Mouse (Mus musculus) thymus, postnatal 14 days (tissue): ENCODE data around the gene Rab31.
A peak's percentile ranks its signal among the peaks of the same experiment; 100 is the strongest.

ENCODE experiments used
- DNase-seq: peaks from one replicate; pipeline ENCODE4 v3.0.0; 2021

Rab31 gene

DNA sequence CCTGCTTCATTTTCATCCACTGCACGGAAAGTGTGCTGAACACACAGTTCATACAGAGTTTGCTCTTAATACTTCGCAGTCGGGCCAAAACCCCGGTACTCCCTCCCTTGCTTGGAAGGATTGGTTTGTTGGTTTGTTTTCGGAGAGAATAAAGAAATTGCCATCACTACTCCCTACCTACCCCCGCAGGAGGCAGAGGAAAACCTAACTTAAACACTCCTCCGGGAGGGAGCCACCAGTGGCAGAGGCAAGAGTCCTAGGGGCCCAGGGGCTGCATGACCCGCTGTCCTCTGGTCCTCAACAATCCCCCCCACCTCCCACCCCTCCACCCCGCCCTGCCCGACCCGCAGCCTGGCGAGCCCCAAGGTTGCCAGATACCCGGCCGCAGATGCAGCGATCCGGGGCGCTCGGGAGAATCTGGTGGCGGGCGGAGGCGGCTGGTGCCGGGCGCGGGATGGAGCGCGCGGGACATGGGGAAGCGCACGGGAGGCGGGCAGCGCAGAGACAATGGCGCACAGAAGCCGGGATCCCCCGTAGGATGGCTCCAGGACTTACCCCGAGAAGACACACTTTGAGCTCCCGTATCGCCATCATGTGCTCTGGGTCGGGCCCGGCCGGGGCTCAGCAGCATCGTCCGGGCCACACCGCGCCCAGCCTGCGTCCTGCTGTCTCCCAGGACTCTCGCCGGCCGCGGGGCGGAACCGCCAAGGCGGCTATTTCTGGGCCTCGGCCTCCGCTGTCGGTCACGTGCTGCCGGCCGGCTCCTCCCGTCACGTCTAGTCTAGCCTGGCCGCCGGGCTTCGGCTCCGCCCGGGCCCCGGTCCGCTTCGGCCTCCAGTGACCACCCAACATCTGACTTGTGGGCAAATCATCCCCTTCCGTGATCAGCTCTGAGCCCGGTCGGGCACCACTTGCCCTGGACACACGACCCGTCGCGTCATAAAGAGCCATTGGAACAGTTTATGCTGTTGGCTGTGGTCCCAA, at the start of gene Rab31:
Gene Rab31, minus strand, starts transcription at position 802 of the 984 bp plus-strand sequence.
- no peak for DNase-seq

DNA sequence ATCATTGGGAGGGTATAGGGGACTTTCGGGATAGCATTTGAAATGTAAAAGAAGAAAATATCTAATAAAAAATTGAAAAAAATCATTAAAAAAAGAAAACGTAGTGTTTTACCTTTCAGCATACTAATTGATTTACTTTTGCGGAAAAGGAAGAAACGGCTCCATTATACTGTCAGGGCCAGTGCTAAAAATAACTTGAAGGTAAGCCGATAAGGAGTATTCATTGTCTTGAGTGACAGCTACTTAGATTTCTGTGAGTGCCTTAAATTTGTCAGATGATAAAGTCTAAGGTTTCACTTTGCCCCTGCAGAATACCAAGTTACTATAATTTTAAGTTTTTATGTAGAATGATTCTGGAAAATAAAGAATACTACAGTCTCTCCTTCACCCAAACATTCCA, 47.6 kb upstream of the Rab31 start:
- no peak for DNase-seq

DNA sequence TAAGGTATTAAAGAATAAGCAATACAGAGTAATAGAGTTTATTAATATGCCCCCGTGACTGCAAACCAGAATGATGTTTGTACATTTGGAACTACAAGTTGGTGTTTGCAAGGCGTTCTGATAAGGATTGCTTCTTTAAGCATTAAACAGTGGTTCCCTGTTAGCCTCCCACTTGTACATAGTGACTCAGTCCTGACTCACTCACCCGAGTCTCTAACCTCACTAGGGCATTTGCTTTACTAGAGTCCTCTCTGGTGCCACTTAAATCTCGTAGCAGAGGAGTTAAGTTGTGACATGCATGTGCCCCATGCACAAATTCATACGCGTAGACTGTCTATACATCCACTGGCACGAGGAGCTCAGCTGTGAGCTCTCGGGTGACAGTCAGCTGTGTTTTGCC, 41.2 kb upstream of the Rab31 start:
- no peak for DNase-seq

DNA sequence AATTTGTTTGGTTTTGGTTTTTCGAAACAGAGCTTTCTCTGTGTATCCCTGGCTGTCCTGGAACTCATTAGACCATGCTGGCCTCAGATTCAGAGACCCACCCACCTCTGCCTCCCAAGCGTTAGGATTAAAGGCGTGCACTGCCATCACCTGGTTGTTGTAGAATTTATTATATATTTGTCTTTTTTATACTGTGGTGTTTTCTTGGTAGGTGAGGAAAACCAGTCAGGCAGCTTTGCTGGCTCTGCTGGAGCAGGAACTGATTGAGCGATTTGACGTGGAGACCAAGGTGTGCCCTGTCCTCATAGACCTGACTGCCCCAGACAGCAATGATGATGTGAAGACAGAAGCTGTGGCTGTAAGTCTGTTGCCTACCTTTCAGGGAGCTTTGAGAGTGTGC, 38.5 kb upstream of the Rab31 start:
- DNase-seq, result no peak

DNA sequence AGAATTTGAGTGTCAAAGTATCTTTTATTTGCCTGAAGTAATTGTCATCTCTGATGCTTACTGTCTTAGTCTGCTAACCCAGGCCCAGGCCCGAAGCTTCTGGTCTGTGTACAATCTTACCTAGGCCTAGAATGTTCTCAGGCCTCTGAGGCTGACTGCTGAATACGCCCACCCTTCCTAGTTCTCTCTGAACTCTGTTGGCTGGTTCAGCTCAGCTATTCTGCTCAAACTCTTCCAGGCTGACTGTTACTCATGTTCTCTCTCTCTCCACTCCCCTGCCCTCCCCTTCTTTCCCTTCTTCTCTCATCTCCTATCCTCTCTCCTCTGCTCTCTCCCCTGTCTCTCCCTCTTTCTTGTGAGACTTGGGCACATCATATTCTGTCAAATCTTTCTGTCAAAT, 33.9 kb upstream of the Rab31 start:
- DNase-seq, result no peak

DNA sequence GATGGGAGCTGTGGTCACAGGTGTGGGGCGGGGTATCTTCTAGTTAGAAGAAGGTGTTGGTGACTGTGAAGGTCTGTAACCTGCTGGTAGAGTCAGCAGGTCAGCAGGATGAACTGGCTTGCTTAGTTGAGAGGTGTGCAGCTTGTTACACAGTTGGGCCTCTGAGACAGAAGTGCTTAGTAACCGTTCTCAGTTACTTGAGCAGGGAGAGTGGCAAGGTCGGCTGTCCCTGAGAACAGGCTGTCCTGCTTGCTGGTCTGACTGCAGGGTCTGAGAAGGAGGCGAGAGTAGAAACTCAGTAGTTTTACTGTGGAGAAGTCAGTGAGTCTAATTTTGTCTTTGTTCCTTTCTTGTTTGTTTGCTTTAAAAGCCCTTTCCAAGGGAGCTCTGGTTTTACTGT, 33.4 kb upstream of the Rab31 start:
- no peak for DNase-seq

DNA sequence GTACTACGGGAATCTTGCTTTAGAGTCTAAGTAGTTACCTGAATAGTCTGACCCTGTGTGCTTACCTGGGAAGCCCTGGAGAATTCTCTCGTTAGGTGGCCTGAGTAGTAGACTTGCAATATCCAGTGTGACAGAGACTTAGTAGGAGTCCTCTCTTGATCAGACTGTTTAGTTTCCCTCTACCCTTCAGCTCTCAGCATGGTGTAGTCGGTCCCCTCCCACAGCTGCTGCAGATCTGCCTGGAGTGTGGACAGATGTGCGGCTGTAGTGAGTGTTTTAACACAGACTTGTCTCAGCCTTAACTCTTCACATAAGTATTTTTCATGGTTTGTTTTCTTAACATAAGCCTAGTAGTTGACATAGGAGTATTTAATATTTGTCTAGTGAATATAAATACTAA, 29.5 kb upstream of the Rab31 start:
- DNase-seq, result no peak

DNA sequence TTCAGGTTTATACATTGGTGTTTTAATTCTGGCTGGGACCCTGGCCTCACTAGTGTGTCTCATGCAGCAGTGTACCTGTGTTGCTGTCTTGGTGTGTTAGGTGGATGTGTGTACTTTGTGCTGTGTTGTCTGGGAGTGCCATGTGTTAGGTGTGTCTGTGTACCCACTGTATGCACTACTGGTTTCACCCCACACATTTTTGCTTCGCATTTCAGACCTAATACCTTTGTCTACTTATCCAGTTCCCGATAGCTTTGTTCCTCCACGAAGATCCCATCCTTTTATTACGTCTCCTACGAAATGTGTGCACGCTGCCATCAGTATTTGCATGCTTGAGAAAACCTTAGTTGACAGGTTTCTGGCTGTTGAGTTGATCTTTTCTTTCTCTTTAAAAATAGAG, 27.9 kb upstream of the Rab31 start:
- no peak for DNase-seq

DNA sequence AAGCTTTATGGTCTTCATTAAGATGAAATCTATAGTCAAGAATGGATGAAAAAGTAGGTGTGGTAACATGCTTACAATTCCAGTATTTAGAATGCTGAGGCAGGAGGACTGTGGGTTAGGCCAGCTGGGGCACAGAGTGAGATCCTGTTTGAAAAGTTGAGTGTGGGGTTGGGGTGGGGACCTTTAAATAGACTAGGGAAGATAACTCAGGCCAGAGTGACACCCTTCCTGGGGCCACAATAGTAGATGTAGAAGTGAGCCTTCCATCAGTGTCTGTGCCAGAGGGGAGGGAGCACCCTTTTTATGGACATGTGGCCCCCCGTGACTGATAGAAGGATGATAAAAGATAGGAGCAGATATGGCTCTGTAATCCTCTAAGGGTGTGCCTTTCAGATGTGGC, 26.8 kb upstream of the Rab31 start:
- DNase-seq, result no peak

DNA sequence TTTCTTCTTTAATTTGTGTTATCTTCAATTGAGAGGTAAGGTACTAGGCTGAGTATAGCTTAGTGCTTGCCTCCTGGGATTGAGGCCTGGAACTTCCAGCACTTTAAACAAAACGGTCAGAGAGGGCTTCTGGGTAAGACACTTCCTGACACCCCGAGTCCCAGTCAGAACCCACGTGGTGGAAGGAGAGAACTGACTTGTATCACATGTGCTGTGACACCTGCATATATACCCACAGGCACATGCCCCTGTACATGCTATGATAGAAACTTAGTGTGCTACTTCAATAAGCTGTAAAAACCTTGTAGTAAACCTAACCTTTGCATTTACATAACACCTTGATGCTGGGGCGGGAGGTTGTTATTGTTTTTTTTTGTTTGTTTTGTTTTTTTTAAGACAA, 25.9 kb upstream of the Rab31 start:
- peak; percentile 55 for DNase-seq

DNA sequence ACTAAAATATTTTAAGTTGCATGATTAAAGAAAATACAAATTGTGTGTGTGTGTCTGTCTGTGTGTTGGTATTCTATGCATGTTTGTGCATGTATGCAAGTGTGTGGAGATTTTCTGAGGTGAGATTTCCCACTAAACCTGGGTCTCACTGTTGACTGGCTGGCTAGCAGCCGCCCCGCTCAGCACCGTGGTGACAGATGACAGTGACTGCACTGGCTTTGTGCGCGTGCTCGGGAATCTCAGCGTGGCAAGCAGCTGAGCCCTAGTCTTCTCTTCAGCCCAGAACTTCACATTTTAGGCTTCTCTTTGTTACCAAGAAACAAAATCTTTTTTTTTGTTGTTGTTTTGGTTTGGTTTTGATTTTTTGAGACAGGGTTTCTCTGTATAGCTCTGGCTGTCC, 23.5 kb upstream of the Rab31 start:
- DNase-seq, result no peak

DNA sequence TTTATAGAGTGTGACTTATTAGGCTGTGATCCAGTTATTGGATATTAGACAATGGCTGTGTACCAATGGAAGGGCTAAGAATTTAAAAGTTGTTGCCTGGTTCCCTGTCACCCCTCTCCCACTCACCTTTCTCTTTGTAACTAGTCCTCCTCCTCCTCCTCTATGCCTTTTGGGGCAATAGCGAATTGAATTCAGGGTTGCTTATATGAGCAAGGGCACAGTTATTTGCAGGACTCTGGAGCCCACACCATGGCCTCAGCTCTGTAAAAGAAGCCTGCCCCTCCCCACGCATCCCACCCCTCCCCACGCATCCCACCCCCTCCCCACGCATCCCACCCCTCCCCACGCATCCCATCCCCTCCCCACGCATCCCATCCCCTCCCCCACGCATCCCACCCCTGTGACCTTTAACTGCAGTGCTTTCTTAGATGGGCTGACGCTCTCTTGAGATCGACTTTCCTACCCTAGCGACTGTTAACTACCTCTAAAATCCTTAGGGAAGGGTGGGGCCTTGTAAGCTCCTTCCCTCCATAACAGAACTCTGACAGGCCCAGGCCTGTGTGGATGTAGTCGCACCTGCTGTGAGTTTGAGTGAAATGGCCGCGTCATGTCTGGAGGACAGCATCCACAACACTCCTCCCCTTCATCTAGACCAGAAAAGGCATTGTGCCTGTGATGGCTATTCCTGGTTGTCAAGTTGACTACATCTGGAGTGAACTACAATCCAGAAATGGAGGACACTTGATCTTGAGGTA, 21.7 kb upstream of the Rab31 start:
- DNase-seq, result no peak

DNA sequence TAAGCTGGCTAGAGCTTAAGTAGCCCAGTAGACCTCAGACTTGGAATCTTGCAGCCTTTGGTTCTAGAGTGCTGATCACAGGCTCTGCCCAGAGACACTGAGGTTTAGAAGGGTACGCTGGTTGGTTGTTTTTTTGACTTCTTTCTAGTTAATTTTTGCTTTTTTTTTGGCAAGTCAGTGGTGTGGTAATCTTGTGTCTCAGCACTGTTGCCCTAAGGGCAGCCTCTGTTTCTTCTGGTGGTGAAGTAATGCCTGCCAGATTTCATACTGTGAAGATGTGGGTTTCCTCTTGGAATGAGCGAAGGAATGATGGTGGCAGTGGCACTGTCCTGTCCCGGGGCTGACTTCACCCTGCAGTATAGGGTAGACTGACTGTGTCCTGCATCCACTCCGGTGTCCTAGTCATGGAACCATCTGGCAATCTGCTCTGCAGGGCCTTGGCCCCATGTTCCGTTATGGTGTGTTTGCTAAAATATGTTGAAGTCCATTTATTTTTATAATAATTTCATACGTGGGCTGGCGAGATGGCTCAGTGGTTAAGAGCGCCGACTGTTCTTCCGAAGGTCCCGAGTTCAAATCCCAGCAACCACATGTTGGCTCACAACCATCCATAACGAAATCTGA, 20.9 kb upstream of the Rab31 start:
- no peak for DNase-seq

DNA sequence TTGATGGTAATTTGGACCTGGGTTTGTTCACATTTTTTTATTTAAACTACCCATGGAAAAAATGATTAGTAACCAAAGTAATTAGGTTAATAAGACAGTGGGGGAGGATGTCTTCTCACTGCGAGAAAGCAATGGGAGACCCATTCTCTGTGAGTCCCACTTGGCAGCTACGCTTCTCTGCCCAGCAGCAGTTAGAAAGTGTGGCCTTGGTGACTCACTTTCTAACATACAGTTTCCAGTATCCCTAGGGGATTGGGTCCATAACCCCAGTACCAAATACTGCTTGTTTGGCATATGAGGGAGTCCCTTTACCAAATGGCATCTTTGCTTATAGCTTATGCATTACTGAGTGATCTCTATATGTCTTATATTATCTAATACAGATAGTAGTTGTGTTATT, 18.6 kb upstream of the Rab31 start:
- DNase-seq, result no peak

DNA sequence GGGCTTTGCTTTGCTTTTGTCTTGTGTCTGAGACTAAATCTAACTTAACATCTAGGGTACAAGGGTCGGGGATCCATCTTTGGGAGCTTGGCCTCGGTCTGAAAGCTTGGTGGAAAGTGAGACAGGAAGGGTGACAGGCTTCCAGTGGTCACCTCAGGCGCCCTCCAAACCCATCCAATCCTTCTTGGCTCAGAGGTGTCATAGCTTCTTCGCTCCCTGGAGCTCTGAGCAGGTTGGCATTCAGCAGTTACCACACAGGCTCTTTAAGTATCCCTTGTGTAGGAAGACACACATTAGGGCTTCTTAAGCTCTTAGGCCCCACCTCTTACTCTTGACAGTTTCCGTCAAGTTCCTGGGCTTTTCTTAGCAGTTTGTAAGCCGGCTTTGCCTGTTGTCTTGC, 17.0 kb upstream of the Rab31 start:
- DNase-seq, result no peak

DNA sequence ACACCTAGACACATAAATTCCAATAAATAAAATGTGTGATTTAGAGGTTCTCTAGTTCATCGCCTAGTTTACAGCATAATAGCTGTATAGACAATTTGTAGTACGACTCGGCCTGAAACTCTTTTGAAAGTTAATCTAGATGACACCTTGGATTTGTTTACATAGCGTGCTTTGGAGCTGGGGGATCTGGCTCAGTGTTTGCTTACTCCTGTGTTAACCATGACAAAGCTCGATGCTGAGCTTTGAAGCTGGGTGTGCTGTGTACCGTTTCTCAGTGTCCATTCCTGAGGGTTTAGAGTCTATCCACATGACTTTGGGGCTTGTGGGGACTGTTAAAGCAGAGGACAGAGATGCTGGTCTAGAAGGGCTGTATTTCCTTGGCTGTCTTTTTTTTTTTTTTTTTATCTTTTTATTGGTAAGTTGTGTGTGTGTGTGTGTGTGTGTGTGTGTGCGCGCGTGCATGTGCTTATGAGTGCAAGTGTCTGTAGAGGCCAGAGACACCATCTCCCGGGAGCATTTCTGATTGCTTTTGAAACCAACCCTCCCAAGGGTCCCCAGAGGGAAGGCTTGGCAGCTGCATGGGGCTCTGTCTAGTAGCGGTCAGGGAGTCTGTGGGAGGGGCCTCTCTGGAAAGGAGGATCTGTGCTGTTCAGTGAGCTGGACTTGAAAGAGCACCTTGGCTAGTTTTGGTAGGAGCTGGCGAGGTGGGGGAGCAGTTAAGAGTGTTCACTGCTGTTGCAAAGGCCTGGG, 16.2 kb upstream of the Rab31 start:
- no peak for DNase-seq

DNA sequence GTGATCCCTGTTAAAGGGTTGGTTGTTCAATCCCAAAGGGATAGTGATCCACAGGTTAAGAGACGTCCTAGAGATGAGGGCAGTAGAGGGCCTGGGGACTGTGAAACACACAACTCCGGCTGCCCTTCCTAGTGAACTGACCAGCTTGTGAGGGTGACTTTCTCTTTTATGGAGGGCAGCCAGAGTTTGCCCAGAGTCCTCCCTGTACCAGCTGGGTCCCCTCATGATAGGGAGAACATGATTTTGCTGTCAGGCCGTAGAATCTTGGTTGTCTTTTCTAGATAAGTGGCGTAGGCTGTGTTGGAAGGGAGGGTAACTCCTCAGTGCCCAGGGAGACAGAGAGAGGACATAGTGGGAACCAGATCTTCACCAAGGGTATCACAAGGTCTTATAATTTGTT, 14.7 kb upstream of the Rab31 start:
- DNase-seq, result no peak

DNA sequence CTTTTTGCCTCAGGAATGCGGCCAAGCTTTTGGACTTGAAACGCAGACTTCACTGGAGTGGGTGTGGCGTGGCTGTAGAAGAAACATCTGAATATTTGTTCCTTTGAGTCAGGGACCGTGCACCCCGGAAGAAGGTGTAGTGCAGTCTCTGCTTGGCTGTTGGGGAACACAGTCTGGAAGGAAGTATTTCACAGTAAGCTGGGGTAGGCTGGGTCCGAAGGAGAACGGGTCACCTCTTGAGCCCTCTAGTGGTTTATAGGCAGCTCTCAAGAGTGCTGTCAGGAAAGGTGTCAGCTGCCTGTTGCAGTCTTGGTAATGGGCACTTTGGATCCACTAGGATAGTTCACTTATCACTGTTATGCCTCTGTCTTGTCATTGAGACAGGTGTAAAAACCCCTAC, 13.7 kb upstream of the Rab31 start:
- no peak for DNase-seq

DNA sequence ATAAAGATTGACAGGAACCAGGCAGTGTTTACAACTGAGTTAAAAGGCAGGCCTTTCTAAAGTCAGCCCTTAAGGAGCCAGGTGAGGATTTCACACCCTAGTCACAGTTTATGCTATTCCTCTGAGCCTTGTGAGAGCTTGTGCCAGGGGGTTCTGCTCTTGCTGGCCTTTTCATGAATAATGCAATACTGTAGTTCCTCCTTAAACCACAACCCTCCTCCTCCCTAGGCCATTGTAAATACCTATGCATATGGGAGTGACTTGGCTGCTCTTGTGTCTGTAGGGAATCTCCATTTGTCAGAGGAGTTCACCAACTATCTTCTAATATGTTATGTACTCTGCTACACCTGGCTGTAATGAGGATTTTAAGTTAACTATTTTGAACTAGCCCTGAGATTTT, 13.2 kb upstream of the Rab31 start:
- DNase-seq, result no peak

DNA sequence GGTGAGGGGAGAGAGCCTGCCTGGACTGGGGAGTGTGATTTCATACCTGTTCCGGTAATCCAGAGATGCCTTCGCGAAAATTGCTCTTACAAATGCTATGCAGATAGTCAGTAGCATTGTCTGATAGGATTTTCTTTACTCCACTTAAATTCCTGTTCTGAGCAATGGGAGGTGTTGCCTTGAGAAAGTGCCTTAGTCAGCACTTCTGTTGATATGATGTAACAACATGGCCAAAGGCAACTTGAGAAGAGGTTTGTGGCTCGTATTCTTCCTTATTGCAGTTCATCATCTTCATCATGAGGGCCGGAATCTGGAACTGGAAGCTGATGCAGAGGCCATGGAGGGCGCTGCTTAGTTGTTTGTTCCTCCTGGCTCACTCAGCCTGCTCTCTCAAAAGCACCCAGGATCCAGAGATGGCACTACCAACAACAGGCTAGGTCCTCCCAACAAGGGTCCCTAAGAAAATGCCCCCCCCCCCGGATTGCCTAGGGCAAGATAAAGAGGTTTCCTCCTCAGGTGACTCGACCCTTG, 12.1 kb upstream of the Rab31 start:
- DNase-seq, result no peak

DNA sequence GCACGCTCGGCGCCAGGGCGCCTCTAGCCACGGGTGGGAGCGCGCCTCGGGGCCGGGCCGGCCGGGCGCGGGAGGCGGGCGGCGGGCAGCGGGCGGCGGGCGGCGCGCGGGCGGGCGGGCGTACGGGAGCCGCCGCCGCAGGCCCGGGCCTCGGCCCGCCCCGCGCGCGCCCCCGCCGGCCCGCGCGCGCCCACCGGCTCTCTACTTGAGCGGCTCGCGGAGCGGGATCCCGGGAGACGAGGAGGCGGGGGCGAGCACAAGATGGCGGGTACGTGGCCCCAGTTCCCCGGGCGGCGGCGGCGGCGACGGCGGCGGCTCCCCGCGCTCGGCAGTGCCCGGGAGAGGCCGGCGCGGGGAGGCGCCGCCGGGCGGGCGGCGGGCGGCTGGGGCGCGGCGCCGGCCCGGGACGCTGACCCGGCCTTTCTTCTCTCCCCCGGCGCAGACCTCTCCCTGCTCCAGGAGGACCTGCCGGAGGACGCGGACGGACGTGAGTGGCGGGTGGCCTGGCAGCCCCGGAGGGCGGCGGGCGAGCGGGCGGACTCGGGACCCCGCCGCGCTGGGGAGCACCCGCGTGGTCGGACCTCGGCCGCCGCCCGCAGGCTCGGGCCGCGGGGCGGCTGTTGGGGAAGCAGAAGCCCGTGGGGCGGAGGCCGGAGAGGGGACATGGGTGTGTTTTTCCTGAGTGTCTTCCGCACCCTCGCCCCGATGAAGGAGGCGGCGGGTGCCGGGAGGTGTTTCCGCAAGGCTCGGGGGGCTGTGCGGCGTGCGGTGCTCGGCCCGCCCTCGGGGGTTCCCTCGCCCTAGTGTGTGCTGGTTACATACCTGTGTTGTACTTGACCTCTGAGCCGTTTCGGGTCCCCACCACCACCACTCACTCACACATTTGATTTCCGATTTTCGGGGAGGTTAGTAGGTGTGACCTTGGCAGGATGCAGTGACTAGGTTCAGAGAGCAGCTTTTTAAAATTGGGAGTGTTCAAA, 10.9 kb upstream of the Rab31 start:
- DNase-seq, result peak; percentile 85
